Mouse (Mus musculus): ENCODE data around the gene Igfbp7.

- TF ChIP-seq CTCF (IDR thresholded peaks at IDR 0.05; ENCODE audit: insufficient read depth, low read length) (no peak), POLR2A (IDR thresholded peaks at IDR 0.05; ENCODE audit: borderline replicate concordance, extremely low read depth, low read depth, low read length) (no peak)
Observed at GRCm38 (mm10) chr5:77378027-77378426, 29.8 kb downstream of the Igfbp7 start.

Measured in lung, adult 2 months (tissue).